Mouse (Mus musculus) midbrain, postnatal 0 days (tissue): ENCODE results near the gene Vmn2r27. TPM values are rescaled to one million over a fixed set of nuclear protein-coding genes. Genes with fewer than 3 reads are reported as not detected.

Source experiments
- ATAC-seq: fragments of 200-750 bp; cut with Nextera tagmentation; 2 replicates; pipeline ENCODE4 v1.8.0; 2017; ENCODE audit warnings: moderate number of reproducible peaks, mild to moderate bottlenecking, moderate TSS enrichment, moderate library complexity; ENCODE audit not compliant: low FRiP score
- DNase-seq: peaks from one replicate; pipeline ENCODE4 v3.0.0-alpha.2; 2015; ENCODE audit warnings: low spot score
- H3K27ac ChIP-seq: fragments of 300-500 bp; sonication (generic); 2 replicates; pipeline ENCODE4 v1.5.1; 2014; ENCODE audit warnings: low read depth, mild to moderate bottlenecking, low read length, mixed read lengths
- H3K27me3 ChIP-seq: fragments of 300-500 bp; sonication (generic); 2 replicates; pipeline ENCODE4 v1.6.1; 2014; ENCODE audit warnings: low read length, control low read depth, mixed read lengths; ENCODE audit not compliant: insufficient read depth
- H3K36me3 ChIP-seq: fragments of 300-500 bp; sonication (generic); 2 replicates; pipeline ENCODE4 v1.6.1; 2014; ENCODE audit warnings: low read length, control low read depth, mixed read lengths; ENCODE audit not compliant: insufficient read depth
- H3K4me1 ChIP-seq: fragments of 300-500 bp; sonication (generic); 2 replicates; pipeline ENCODE4 v1.6.1; 2014; ENCODE audit warnings: mild to moderate bottlenecking, control low read depth, antibody characterized with exemption, low read length, mixed read lengths; ENCODE audit not compliant: insufficient read depth
- H3K4me2 ChIP-seq: fragments of 300-500 bp; sonication (generic); 2 replicates; pipeline ENCODE4 v1.6.1; 2014; ENCODE audit warnings: low read depth, mild to moderate bottlenecking, low read length, mixed read lengths; ENCODE audit not compliant: poor library complexity, severe bottlenecking
- H3K4me3 ChIP-seq: fragments of 300-500 bp; sonication (generic); 2 replicates; pipeline ENCODE4 v1.5.1; 2014; ENCODE audit warnings: low read depth, mild to moderate bottlenecking, low read length, moderate library complexity
- H3K9ac ChIP-seq: fragments of 300-500 bp; sonication (generic); replicated peaks from 2 replicates; pipeline ENCODE4 v1.6.1; 2014; ENCODE audit warnings: mild to moderate bottlenecking, low read length, moderate library complexity, mixed read lengths; ENCODE audit not compliant: poor library complexity, severe bottlenecking
- H3K9me3 ChIP-seq: fragments of 300-500 bp; sonication (generic); 2 replicates; pipeline ENCODE4 v1.6.1; 2016; ENCODE audit warnings: low read length, control low read depth
- CTCF ChIP-seq: IDR thresholded peaks from 2 replicates; pipeline ENCODE4 v1.5.1; 2016; ENCODE audit warnings: antibody characterized with exemption, mild to moderate bottlenecking
- WGBS: fragments of 180-500 bp; shearing (Covaris S2); extraction: QIAGEN DNeasy Blood & Tissue Kit; methylation state at CpG from one replicate; pipeline ENCODE4 v1.1.7; 2014; 5-methylcytosine and 5-hydroxymethylcytosine counted together
- polyA plus RNA-seq: library from polyadenylated mRNA; unstranded; fragments of >200 nt; fragmentation: Nextera tagmentation; extraction: Ambion mirVana; gene quantifications from 2 replicates; pipeline ENCODE4 v1.2.1, GENCODE M21; 2015
- total RNA-seq: library from RNA; depleted of rRNA; stranded (reverse); fragments of >200 nt; gene quantifications from 2 replicates; pipeline ENCODE4 v1.2.3, GENCODE M21; 2014; rRNA removed

Gene Vmn2r27
- not detected in 2 replicates for total RNA-seq
- not detected in 2 replicates for polyA plus RNA-seq

DNA sequence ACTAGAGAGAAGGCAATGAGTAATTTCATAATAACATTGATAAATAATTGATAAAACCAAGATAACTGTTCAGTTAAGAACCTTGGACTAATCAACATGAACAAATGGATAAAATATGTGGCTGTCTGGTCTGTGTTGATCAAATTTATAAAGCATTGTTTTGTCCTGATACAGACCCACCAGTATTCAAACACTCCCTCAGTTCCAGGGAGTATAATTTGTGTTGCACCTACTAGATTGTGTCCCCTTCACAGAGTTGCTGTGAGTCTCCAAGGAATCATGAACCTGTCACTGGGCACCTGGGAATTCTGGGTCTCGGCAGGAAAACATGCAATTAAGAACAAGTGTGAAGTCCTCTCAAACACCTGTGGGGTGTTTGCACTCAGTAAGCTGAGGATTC, at the start of gene Vmn2r27:
Gene Vmn2r27 (minus strand): TSS at position 101 of the 400 bp plus-strand sequence.
- Histone ChIP-seq H3K9ac (no peak within 1 kb of the TSS), H3K4me2 (no peak within 1 kb of the TSS), H3K36me3 (no peaks in the 10 kb centered on the region), H3K27ac (no peak within 1 kb of the TSS), H3K4me3 (no peak within 1 kb of the TSS), H3K27me3 (no peaks in the 10 kb centered on the region), H3K9me3 (no peaks in the 10 kb centered on the region), H3K4me1 (no peaks in the 10 kb centered on the region)
- no peak for TF ChIP-seq CTCF
- whole genome bisulfite sequencing, result 94% methylated on average over 1 of the region's 1 CpGs
- DNase-seq, result no peak
- ATAC-seq, result no peak

DNA sequence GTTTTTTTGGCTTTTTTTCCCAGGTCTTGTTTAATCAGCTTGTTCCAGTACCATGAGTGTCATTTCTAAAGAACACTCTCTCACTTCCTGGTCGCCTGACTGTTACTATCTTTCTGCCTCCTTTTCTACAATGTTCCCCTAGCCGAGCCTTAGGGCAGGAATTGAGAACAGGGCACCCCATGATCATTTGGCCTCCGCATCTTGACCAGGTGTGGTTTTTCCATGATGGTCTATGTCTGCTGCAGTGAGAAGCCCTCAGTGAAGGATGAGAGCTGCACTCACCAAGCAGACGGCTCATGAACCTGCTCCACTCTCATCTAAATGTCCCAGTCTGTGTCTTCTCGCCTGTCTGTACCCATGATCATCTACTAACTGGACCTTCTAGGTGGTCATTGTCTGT, 46.6 kb upstream of the Vmn2r27 start:
- H3K27me3 ChIP-seq, result no peaks in the 10 kb centered on the region
- no peaks in the 10 kb centered on the region for H3K9me3 ChIP-seq
- no peak overlapping the region for H3K9ac ChIP-seq
- DNase-seq (no peak), ATAC-seq (no peak)
- 72% methylated on average over 5 of the region's 5 CpGs for WGBS
- H3K27ac ChIP-seq, result no peak overlapping the region
- TF ChIP-seq CTCF, result no peak
- H3K4me3 ChIP-seq, result no peak overlapping the region
- no peaks in the 10 kb centered on the region for H3K4me1 ChIP-seq
- no peak overlapping the region for H3K4me2 ChIP-seq
- no peaks in the 10 kb centered on the region for H3K36me3 ChIP-seq

DNA sequence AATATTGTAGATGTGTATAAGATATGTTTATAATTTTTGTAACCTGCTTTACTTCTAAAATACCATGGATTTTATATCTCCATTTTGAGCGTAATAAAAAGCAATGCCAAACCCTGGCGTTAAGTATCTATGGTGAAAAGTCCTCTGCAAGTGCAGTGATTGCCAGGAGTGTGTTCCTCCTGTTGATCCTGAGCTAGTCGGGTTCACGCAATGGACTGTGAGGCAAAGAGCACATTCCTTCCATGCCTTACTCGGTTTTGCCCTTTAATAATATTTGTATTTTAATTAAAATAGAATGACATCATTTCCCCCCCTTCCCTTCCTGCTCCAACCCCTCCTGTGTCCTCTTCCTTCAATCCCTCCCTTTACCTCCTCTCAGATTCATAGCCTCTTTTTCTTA, 46.0 kb upstream of the Vmn2r27 start:
- Histone ChIP-seq H3K4me1 (no peaks in the 10 kb centered on the region), H3K27me3 (no peaks in the 10 kb centered on the region), H3K4me2 (no peak overlapping the region), H3K36me3 (no peaks in the 10 kb centered on the region), H3K9me3 (no peaks in the 10 kb centered on the region), H3K9ac (no peak overlapping the region), H3K4me3 (no peak overlapping the region), H3K27ac (no peak overlapping the region)
- no peak for TF ChIP-seq CTCF
- ATAC-seq, result no peak
- DNase-seq, result no peak
- WGBS, result 83% methylated on average over 5 of the region's 5 CpGs

DNA sequence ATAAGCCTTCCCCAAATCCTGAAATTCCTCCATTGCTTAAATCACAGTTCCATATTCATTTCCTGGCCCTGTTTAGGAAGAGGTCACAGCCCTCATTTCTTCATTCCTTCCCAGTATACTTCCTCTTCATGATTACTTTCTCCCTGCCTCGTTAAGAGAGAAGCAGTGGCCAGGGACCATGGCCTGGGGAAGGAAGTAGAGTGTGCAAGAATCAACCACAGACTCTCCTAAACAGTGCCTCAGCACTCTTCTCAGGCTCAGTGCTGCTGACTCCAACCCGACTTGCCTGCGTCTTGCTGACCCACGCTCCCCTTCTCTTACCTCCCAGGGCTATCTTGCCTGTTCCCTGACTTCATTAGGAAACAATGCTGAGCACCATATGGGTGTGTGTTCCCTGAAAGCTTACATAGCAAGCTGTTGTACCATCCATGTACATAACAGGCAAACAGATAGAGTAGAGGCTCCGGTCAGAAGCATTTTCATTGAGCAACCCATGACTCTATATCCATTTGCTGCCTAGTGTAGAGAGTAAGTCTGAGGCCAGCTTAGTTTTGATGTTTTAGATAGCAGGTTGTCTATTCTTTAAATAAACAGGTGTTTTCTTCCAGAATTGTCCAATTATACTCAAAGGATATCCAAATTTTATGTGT, 41.7 kb upstream of the Vmn2r27 start:
- no peaks in the 10 kb centered on the region for H3K4me1 ChIP-seq
- ATAC-seq, result no peak
- no peak overlapping the region for H3K9ac ChIP-seq
- 78% methylated on average over 5 of the region's 5 CpGs for WGBS
- H3K9me3 ChIP-seq, result no peaks in the 10 kb centered on the region
- H3K27ac ChIP-seq, result no peak overlapping the region
- TF ChIP-seq CTCF, result no peak
- no peaks in the 10 kb centered on the region for H3K27me3 ChIP-seq
- no peak for DNase-seq
- H3K4me2 ChIP-seq, result no peak overlapping the region
- no peaks in the 10 kb centered on the region for H3K36me3 ChIP-seq
- H3K4me3 ChIP-seq, result no peak overlapping the region

DNA sequence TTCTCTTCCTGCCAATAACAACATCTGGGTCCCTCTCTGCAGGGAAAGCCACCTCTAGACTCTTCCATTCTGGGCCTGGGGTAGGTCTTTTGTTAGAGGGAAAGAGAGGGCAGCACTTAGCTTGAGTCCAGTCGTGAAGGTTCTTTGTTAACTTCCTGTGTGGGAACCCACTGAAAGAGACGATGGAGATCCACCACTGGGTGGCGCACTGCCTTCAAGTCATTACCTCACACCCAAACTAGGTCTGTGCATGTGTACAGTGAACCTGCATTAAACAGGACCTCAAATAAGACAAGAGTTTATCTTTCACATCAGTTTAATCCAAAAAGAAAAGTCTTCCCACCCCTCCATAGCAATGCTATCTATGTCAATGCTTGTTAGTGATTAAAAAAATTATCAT, 31.0 kb upstream of the Vmn2r27 start:
- no peaks in the 10 kb centered on the region for H3K9me3 ChIP-seq
- 0 out of 2 replicates have a peak, but pooled peaks have one; percentile 55 for ATAC-seq
- H3K27ac ChIP-seq, result no peak overlapping the region
- H3K4me2 ChIP-seq, result no peak overlapping the region
- H3K27me3 ChIP-seq, result no peaks in the 10 kb centered on the region
- no peaks in the 10 kb centered on the region for H3K36me3 ChIP-seq
- H3K4me3 ChIP-seq, result no peak overlapping the region
- no peaks in the 10 kb centered on the region for H3K4me1 ChIP-seq
- peak; percentile 88 for TF ChIP-seq CTCF
- no peak overlapping the region for H3K9ac ChIP-seq
- peak; percentile 75 for DNase-seq
- WGBS, result 2% methylated on average over 3 of the region's 3 CpGs

DNA sequence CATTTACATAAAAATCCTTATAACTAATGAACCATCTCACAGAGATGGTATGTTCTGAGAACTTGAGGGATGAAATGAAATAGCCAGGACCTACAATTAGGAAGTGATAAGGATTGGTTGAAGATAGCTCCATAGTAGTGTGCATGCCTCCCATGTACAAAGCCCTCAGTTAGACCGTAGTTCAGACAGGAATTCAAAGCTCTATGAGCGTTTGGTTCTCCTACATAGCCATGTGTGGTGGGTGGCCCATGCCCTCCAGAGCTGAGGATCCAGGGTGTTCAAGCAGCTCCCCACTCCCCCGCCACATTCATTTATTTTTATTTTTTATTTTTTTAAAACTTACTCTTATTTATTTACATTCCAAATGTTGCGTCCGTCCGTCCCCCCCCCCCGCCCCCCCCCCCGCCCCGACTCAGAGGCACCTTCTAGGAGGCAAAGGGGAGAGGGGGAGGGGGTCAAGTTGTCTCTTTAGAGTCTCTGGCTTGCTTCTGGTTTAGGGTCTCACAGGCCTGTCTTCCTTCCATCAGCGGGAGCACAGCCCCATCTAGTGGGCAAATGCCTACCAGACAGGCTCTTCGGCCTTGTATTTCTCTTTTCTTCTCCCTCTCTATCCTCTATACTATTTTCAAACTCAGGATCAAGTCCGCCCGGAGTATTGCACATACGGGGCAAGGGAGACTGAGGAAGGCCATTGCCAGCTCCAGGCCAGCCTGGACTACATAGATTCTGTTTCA, 28.7 kb upstream of the Vmn2r27 start:
- Histone ChIP-seq H3K4me3 (no peak overlapping the region), H3K9me3 (no peaks in the 10 kb centered on the region), H3K9ac (no peak overlapping the region), H3K27ac (no peak overlapping the region), H3K4me2 (no peak overlapping the region), H3K27me3 (no peaks in the 10 kb centered on the region), H3K4me1 (no peaks in the 10 kb centered on the region), H3K36me3 (no peaks in the 10 kb centered on the region)
- 39% methylated on average over 7 of the region's 14 CpGs for WGBS
- DNase-seq, result peak; percentile 86
- peak; percentile 92 for TF ChIP-seq CTCF
- peak; percentile 79 for ATAC-seq
